Mouse (Mus musculus) cortical plate, adult 2 months (tissue): ENCODE data around the gene Agbl1. TPM values are rescaled to one million over a fixed set of nuclear protein-coding genes. Genes with fewer than 3 reads are reported as not detected.

Source experiments
- H3K27ac ChIP-seq: fragments of 200-500 bp; 2 replicates; pipeline ENCODE4 v1.5.1; 2012; ENCODE audit warnings: low read length, control low read depth, inconsistent platforms; ENCODE audit not compliant: insufficient read depth
- H3K4me1 ChIP-seq: fragments of 200-500 bp; 2 replicates; pipeline ENCODE4 v1.6.1; 2011; ENCODE audit warnings: low read length; ENCODE audit not compliant: control insufficient read depth, insufficient read depth
- H3K4me3 ChIP-seq: fragments of 200-500 bp; 2 replicates; pipeline ENCODE4 v1.5.1; 2011; ENCODE audit warnings: mild to moderate bottlenecking, low read length, control low read depth; ENCODE audit not compliant: insufficient read depth
- CTCF ChIP-seq: fragments of 200-500 bp; IDR thresholded peaks from 2 replicates; pipeline ENCODE4 v1.5.1; 2011; ENCODE audit warnings: mild to moderate bottlenecking, control low read depth, low read length; ENCODE audit not compliant: insufficient read depth; ENCODE audit errors: extremely low read depth
- POLR2A ChIP-seq: fragments of 200-500 bp; IDR thresholded peaks from 2 replicates; pipeline ENCODE4 v1.6.1; 2011; ENCODE audit warnings: mild to moderate bottlenecking, low read length, control low read depth; ENCODE audit not compliant: insufficient read depth; ENCODE audit errors: extremely low read depth
- polyA plus RNA-seq: library from polyadenylated mRNA; depleted of rRNA; stranded (reverse); fragments of >200 nt; gene quantifications from 2 replicates; pipeline ENCODE4 v1.2.3, GENCODE M21; 2012

Gene Agbl1
- polyA plus RNA-seq, 1 experiment = 0.19 TPM

GRCm38 (mm10) chr7:76379493-76379892 is 149.8 kb downstream of the Agbl1 start:
- Histone ChIP-seq H3K4me1 (no peaks in the 10 kb centered on the region), H3K4me3 (no peak overlapping the region), H3K27ac (no peak overlapping the region)
- TF ChIP-seq POLR2A (no peak), CTCF (no peak)

- no peak overlapping the region for H3K4me3 ChIP-seq
- no peaks in the 10 kb centered on the region for H3K4me1 ChIP-seq
- no peak for TF ChIP-seq CTCF
- no peak for TF ChIP-seq POLR2A
- no peak overlapping the region for H3K27ac ChIP-seq
These were observed 152.3 kb downstream of the Agbl1 start for GRCm38 (mm10) chr7:76381986-76382385.

DNA sequence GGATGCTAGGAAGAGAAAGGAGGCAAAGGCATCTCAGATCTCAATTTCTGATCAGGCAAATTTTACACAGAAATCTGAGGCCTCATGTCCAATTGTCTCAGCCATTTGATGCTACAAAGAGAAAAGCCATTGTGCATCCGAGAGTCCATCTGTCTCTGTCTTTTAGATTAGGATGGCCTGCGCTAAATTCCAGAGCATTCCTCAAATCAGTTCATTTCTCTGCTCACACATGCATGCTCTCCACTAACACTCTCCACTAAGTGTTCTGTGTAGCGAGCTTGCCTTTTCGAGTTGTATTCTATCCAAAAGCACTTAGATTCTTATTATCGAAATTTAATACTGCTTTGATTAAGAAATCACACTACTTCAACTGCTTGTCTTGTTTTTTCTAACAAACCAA is 159.6 kb downstream of the Agbl1 start:
- Histone ChIP-seq H3K27ac (no peak overlapping the region), H3K4me1 (peaks cover 2% of the 10 kb centered on the region; the same call in 1 of the 2 replicates), H3K4me3 (no peak overlapping the region)
- TF ChIP-seq POLR2A (no peak), CTCF (no peak)

GRCm38 (mm10) chr7:76392296-76392940 is 162.7 kb downstream of the Agbl1 start:
- Histone ChIP-seq H3K4me3 (peak overlapping the region; percentile 27; the same call in 1 of the 2 replicates), H3K4me1 (peaks cover 2% of the 10 kb centered on the region; the same call in 1 of the 2 replicates), H3K27ac (no peak overlapping the region)
- TF ChIP-seq CTCF = no peak
- TF ChIP-seq POLR2A = no peak

DNA sequence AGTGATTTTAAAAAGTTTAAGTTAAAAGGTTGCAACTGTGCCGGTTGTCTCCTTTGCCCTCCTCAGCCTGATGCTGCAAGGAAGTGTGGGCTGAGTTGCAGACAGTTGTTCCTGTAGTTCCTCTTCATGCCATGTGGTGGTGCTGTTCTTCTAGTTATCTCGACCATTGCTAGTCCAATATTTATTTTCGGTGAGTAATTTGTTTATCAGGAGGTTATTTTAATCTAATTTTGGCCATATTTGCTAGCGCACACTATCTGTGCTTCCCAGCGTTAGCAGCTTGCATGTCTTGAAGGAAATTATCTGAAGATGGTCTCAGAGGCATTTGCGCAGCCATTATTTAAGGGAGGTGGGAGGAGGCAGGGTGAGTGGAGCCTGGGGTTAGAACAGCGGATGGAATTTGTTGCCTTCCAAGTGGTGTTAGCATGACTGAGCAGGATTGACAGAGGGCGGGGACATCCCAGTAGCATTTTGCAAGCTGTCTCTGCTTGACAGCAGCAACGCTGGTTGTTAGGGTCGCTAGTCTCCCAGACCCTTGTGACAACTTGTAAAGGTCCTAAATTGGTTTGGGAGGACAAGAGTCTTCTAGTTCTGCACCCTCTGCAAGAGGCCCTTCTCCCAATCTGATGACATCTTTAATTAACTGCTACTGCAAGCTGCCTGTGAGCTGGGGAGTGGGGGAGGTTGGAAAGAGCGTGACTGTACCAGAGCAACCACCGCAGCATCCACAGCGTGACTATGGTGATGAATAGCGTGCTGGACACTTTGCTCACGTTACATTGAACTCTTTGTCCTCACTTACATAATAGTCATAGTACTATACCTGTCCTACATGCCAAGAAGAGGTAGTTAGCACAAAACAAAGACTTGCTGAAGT is 163.5 kb downstream of the Agbl1 start:
- TF ChIP-seq CTCF (peak; percentile 84), POLR2A (no peak)
- Histone ChIP-seq H3K27ac (no peak overlapping the region), H3K4me3 (peak overlapping the region; percentile 27), H3K4me1 (peaks cover 2% of the 10 kb centered on the region; the same call in 1 of the 2 replicates)

- Histone ChIP-seq H3K4me1 (no peaks in the 10 kb centered on the region; the same call in 1 of the 2 replicates), H3K4me3 (no peak overlapping the region), H3K27ac (no peak overlapping the region)
- TF ChIP-seq CTCF = no peak
- TF ChIP-seq POLR2A = no peak
These were observed 178.4 kb downstream of the Agbl1 start for GRCm38 (mm10) chr7:76407930-76408557.

- H3K4me1 ChIP-seq = no peaks in the 10 kb centered on the region; the same call in 1 of the 2 replicates
- TF ChIP-seq CTCF (no peak), POLR2A (no peak)
- no peak overlapping the region for H3K4me3 ChIP-seq
- no peak overlapping the region for H3K27ac ChIP-seq
These were observed 179.3 kb downstream of the Agbl1 start for GRCm38 (mm10) chr7:76409020-76409419.

- no peak overlapping the region for H3K27ac ChIP-seq
- TF ChIP-seq POLR2A = no peak
- TF ChIP-seq CTCF = no peak
- H3K4me1 ChIP-seq = no peaks in the 10 kb centered on the region; the same call in 1 of the 2 replicates
- no peak overlapping the region for H3K4me3 ChIP-seq
These were observed 180.9 kb downstream of the Agbl1 start for GRCm38 (mm10) chr7:76410403-76411180.

- no peaks in the 10 kb centered on the region; the same call in 1 of the 2 replicates for H3K4me1 ChIP-seq
- TF ChIP-seq POLR2A = no peak
- no peak for TF ChIP-seq CTCF
- H3K27ac ChIP-seq = no peak overlapping the region
- no peak overlapping the region for H3K4me3 ChIP-seq
These were observed 182.4 kb downstream of the Agbl1 start for GRCm38 (mm10) chr7:76411933-76412587.
